Mouse (Mus musculus): Measurements from ENCODE around the gene Nek5.

Nek5 gene

GRCm38 (mm10) chr8:22124220-22125152, at the start of gene Nek5:
Gene Nek5 (minus strand): TSS chr8:22125053.
- peak; percentile 51 for DNase-seq (ENCODE audit: low spot score)

- no peak for DNase-seq (ENCODE audit: low spot score)
Measured at GRCm38 (mm10) chr8:22169167-22169566, 44.3 kb upstream of the Nek5 start.

DNA sequence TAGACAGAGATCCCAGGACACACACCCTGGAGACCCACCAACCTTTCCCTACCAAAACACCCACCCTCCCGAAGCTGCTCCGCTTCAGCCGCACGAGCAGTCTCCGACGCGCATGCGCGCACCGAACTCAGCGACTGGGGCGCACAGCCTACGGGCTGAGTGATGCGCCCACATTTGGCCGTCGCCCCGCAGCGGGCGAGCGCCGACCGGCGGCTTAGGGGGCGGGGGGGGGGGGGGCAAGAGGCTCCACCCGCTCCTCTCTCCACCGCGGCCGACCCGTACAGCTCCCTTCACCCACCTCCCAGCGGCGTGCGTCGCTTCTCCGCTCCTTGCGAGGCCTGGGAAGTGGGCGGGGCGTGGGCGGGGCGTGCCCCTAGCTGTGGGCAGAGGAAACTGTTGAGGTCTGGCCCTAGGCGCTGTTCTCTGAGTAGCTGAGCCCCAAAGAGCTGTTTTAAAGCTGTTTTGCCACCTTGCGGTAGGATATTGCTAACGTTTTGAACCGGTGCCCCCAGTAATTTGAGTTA, 41.3 kb upstream of the Nek5 start, which contains the start of gene Nek3:
TSS of gene Nek3 (minus strand) at position 356 of the 524 bp plus-strand sequence.
- DNase-seq (ENCODE audit: low spot score): peak; percentile 87

GRCm38 (mm10) chr8:22165251-22166079, 40.6 kb upstream of the Nek5 start:
- DNase-seq (ENCODE audit: low spot score): no peak

DNA sequence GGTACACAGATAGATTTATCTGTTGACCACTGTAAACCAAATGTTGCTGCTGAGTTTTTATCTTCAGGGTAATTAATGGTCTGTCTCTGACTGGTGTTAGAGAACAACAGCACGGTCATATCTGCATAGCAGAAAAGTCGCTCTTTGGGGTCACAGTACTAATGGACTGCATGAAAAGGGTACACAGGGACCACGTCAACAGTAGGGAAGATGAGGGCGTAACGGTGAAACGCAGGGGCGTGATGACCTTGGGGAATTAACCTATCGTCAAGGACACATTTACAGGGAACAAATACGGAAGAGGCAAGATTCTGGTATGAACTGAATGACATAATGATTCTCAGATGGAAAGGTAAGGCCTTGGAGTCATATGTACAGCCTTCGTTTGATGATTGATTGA, 39.6 kb upstream of the Nek5 start:
- DNase-seq (ENCODE audit: low spot score): no peak

DNA sequence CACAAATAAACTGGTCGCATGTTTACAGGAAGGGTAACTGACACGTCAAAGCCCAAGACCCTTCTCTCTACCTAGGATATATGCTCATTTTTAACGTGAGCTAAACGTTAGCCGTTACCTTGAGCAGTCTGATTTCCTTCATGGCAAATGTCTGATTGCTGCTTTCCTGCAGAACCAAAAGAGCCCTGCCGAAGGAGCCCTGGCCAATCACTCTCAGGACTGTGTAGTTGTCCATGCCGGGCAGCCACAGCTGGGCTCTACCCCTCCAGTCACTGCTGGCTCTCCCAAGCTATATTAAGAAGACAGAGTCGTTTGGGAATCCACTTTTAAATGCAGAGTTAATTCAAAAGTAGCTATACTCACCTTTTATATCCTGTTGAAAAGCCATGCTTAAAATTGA, 37.4 kb upstream of the Nek5 start:
- no peak for DNase-seq (ENCODE audit: low spot score)

- DNase-seq (ENCODE audit: low spot score): no peak
Measured at GRCm38 (mm10) chr8:22150345-22150663, 25.5 kb upstream of the Nek5 start.

DNA sequence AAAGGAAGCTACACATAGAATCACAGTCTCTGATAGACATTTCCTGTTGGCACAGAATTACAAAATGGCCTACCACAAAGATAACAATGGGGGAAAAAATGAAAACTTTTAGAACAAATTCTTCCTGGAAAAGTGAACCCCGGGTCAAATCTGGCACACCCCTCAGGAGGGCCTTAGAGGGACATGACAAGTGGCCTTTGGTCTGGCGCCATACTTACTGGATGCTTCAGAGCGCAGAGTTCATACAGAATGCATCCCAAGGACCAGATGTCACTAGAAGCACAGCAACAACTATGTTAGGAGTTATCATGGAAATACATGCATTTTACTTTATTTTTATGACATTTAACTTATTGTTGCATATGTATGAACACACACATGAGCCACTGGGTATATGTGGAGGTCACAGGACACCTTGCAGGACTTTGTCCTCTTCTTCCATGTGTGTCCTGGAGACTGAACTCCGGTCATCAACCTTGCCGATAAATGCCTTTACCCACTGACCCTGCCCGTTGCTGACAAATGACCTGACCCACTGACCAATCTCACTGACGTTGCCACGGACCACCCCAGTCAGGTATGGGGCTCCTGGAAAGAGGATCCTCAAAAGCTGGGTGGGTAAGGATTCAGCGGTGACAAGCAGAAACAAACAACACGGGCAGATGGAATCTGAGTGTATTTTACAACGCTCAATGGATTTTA, 24.9 kb upstream of the Nek5 start:
- no peak for DNase-seq (ENCODE audit: low spot score)

DNA sequence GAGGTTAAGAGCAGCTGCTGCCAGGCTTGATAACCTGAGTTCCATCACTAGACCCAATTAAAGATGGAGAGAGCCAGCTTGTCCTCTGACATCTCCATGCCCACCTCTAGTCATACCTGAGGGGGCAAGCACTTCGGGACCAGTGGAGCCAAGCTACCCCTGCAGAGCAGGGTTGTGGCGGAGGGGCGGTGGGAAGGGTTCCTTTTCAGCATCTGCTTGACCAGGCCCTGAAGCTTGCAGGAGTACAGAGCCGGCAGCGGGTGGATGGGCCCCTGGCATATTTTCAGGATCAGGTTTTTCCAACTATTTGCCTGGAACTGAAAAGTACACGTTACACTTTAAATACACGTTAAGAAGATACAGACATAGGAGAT, 23.5 kb upstream of the Nek5 start:
- no peak for DNase-seq (ENCODE audit: low spot score)

DNA sequence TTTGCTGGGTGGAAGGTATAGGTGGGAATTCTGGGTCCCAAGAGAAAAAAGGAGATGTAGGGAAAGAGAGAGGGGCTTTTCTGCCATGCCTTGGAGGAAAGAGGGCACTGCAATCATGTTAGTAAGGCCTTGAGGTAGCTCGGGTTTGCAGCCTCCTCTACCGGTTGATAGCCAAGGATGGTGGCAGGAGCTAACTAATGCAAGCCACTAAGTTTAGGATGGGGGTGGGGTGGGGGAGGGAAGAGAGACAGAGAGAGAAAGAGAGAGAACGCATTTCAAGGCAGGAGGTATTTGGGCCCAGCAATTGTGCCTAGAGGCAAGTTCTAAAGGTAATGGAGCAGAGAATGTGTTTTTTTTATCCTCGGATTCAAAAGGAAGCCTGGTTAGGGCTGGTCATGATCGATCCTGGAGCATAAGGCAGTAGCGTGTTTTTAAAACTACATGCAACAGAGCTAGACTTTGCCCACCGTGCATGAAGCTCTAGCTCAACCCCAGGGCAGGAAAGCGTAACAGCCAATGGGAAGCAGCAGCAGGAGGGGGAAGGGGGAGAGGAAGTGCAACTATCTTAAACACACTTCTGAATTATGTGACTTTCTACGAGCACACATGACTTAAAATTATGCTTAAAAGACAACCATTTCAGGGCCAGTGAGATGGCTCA, 23.0 kb upstream of the Nek5 start:
- no peak for DNase-seq (ENCODE audit: low spot score)

- DNase-seq (ENCODE audit: low spot score): peak; percentile 7
Measured at GRCm38 (mm10) chr8:22145831-22146230, 21.0 kb upstream of the Nek5 start.

- peak; percentile 17 for DNase-seq (ENCODE audit: low spot score)
Measured at GRCm38 (mm10) chr8:22143764-22144491, 19.1 kb upstream of the Nek5 start.

DNA sequence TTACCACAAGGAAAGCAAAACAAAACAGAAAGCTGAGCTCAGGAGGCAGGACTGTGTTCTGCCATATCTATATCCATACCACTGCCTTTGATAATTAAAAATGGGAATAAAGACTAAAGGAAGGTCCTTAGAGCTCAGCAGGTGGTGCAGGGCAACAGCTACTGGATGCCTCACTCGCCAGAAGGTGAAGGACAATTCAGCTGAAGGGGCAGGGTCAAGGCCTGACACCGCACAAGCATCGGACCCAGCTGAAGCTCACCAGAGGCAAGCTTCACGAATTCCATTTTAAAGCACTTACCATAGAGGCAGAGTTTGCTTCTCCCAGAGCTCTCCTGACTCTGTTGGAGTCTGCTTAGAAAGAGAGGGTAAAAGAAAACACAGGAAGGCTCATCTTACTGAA, 17.7 kb upstream of the Nek5 start:
- DNase-seq (ENCODE audit: low spot score): peak; percentile 14

DNA sequence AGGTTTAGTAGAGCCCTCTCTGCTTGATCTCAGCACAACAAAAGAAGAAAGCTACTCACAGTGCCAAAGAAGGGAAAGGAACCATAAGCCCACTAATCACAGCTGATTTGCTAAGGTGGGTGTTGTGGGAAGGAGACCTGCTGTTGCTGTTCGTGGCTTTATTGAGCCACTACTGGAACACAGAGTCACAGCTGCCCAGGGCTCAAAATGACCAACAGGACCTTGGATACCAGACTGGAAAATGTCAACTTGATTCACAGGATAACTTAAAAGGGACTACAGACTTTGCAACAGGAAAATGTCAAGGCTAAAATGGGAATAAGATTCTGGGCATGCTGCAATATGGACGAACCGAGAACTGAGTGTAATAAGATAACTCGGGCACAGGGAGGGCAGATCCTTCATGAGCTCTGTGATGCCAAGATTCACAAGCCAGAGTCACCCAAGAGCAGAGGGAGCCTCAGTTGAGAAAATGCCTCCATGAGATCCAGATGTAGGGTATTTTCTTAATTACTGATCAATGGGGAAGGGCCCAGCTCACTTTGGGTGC, 17.1 kb upstream of the Nek5 start:
- peak; percentile 10 for DNase-seq (ENCODE audit: low spot score)

GRCm38 (mm10) chr8:22136462-22136861, 11.6 kb upstream of the Nek5 start:
- peak; percentile 30 for DNase-seq (ENCODE audit: low spot score)

DNA sequence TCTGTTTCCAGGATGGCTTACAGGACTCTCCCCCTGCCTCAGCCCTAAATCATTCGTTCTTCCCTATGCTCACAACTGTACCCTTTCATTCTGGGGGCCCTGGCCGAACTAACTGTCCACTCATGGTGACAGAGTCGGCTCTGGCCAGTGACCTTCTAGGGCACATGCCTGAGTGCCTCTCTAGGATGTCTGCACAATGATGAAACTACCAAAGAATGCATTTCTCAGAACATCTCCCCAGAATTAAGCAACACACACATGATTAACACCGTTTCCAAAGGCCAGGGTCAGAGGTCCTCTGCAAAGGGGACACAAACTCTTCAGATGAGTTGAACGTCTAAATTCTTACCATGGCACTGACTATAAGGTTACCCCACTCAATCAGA, 9.9 kb upstream of the Nek5 start:
- peak; percentile 18 for DNase-seq (ENCODE audit: low spot score)

GRCm38 (mm10) chr8:22134078-22134749, 9.4 kb upstream of the Nek5 start:
- DNase-seq (ENCODE audit: low spot score): peak; percentile 9

GRCm38 (mm10) chr8:22132062-22132461, 7.2 kb upstream of the Nek5 start:
- peak; percentile 23 for DNase-seq (ENCODE audit: low spot score)

DNA sequence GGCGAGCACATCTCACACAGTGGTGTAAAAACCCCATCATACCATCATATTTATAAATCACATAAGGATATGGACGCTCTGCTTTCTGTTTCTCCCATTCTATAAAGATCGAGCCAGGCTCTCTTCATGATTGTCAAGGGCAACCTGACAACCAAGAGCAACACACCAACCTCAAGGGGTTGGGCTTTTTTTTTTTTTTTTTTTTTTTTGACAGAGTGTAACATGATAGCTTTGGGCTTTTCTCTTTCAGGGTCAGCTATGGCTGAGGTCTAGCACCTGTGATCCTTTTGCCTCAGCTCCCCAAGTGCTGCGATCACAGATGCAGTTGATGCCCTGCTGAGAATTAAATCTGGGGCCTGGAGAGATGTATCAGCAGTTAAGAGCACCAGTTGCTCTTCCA, 17.8 kb downstream of the Nek5 start:
- peak; percentile 1 for DNase-seq (ENCODE audit: low spot score)

GRCm38 (mm10) chr8:22091568-22091967, 33.3 kb downstream of the Nek5 start:
- DNase-seq (ENCODE audit: low spot score): no peak

All from testis, postnatal 10 days (tissue).